Mouse (Mus musculus): ENCODE measurements around the gene Tex26.

Tex26 gene

DNA sequence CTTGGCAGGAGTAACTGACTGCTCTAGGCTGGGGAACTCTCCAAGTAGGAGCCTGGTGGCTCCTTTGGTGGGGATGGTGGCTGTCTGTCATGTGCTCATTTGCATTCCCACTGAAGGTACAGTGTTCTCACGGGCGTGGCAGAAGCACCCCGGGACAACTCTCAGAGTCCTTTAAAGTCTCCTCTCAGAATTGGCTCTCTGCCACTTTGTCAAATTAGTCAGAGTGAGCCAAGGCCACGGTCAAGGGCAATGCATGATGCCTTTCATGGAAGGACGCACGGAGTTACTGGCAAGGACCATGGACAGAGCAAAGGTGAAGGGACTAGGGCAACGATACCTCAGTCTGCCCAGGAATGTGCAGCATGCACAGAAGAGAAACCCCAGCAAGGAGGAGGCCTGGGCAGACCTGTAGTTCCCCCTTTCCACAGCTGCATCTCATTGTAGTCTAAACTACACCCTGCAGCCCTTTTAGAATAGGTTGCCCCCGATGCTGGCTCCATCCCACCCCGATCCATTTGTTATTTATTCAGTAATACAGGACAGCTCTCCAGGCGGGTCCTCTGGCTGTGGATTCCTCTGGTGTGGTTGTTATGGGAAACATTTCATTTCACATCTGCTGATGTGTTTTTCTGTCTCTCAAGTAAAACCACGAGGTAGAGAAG, 49.0 kb downstream of the Tex26 start:
- no peak for DNase-seq (ENCODE audit: low spot score in 2 of 2)

GRCm38 (mm10) chr5:149489136-149489535, 49.7 kb downstream of the Tex26 start:
- DNase-seq (ENCODE audit: low spot score in 2 of 2), result no peak

- DNase-seq (ENCODE audit: low spot score in 2 of 2), result no peak
These were observed 50.8 kb downstream of the Tex26 start for GRCm38 (mm10) chr5:149490275-149490674.

DNA sequence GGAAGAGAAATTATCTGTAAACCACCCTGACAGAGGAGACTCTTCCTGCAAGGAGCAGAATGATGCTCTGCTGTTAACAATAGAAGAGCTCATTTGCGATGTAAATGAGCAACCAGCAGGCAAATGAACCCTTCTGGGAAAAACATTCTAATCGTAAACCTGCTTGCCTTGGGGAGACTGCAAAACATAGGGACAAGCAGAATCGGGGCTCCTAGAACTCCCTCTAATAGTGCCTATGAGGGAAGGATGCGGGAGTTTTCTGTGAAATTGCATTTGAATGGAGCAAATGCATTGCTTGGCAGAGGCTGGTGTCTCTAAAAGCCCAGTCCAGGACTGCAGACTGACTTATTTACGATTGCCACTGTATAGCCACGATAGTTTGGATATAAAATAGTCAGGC, 56.2 kb downstream of the Tex26 start:
- DNase-seq (ENCODE audit: low spot score in 2 of 2), result no peak

GRCm38 (mm10) chr5:149496401-149497066, 57.1 kb downstream of the Tex26 start:
- no peak for DNase-seq (ENCODE audit: low spot score in 2 of 2)

DNA sequence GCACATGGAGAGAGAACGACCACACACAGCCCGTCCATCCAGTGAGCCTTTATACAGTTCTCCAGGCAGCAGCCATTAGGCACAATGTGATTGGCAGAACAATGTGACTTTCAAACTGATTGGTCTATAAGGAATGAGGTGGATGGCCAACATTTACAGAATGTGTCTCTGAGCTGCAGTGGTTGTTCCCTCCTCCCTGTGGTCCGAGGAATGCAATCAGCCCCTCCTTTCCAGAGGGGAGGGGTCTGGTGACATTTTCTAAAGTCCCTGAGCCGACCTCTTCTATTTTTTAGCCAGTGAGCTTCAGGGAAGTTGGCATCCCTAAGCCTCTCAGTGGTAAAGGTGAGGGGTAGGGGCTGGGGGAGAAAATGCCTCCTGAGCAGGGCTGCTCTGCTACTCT, 60.5 kb downstream of the Tex26 start:
- DNase-seq (ENCODE audit: low spot score in 2 of 2), result no peak

DNA sequence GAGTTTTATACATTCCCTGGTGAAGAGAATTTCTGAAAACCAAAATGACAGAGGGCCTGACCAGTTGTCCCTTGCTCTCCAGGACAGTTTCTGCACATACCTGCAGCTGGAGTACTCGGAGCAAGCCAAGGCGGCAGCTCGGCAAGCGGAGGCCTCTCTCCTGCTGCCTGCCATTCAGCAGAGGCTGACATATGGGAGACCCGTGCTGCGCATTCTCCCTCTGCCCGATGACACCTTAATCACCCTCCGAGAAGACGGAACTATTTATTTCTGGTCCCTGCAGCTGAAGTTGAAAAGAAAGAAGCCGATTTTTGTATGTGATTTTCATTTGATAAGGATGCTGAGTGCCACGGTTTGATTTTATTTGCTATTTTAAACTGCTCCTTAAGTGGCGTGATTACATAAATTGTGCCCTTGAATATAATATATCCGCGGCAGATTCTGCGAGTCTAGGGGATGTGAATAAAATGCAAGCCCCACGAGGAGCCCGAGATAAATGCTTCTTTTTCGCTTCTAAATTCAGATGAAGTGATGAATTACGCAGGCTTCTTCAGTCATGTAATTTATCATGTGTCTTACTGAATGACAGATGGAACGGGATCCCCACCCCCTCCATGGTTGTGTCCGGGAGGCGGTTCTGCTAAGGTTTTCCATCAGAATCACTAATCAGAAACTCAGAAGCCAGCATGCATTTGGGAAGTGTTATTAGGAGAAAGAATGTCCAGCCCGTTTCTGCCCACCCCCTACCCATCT, 64.1 kb downstream of the Tex26 start:
- DNase-seq (ENCODE audit: low spot score in 2 of 2), result no peak

GRCm38 (mm10) chr5:149504985-149505384, 65.5 kb downstream of the Tex26 start:
- no peak for DNase-seq (ENCODE audit: low spot score in 2 of 2)

- no peak for DNase-seq (ENCODE audit: low spot score in 2 of 2)
These were observed 66.6 kb downstream of the Tex26 start for GRCm38 (mm10) chr5:149506033-149506432.

DNA sequence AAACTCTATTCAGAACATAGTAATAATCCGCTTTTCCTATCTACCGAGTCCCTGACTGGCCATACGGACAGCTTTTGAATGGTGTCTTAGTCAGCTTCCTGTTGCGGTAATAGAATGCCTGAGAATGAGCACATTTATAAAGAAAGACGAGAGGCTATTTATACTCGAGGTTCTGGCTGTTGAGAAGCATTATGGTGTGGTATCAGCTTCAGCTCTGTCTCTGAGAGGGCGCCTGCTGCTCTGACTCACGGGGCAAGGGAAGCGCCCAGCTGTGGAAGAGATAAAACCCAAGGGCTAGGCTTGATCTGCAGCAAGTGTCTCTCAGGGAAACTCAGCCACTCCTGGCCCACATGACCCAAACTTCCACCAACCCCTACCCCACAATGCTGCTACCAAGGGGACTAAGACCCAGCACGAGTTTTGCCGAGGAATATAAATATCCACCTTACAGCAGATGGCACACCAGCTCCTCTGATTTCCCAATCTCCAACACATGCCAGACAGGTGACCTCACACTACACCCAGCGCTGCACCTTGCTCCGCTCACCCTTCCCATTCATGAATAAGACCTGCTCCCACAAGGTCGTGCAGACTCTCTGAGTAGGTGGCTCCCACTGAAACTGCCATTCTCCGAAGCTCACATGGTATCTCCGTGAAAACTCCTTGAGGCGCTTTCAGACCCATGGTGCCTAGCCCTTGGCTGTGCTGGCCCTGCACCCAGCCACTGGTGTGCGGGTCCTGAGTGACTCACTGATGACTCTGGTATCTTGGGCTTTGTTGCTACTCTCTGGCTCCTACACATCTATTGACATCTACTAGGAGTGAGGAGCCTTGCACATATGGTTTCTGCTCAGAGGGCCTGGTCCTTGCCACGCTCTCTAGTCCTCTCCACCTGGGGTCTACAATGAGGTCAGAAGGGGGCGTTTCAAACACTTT, 68.9 kb downstream of the Tex26 start:
- no peak for DNase-seq (ENCODE audit: low spot score in 2 of 2)

DNA sequence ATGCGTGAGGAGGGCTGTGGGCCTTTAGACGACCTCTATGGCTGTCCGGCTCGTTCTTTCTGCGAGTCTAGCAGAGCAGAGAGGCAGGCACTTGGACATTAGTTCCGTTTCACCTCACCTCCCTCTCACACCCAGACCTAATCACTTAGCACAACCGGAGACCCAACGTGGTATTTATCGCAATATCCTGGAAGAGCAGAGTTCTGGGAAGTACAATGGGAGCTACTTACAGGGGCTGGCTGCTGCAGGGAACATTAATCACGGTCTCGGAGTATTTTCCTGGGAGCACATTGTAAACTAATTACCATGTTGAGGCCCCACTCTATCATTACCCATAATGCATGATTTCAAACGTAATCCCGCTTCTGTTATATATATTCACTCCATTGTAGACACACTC, 70.9 kb downstream of the Tex26 start:
- no peak for DNase-seq (ENCODE audit: low spot score in 2 of 2)

DNA sequence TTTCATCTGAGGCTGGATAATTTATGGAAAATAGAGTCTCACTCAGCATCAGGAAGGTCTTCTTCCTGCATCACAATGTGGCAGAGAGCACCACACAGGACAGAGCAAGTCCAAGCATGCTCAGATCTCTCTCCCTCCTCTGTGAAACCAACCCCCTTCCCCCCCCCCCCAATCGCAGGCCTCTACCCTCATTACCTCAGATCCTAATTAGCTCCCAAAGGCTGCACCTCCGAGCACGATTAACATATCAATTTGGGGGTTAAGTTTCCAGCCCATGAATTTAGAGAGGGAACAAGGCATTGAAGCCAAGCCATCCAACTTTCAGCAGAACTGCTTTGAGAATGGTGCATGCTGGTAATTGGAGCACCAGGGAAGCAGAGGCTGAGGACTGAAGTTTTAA, 73.2 kb downstream of the Tex26 start:
- no peak for DNase-seq (ENCODE audit: low spot score in 2 of 2)

- no peak for DNase-seq (ENCODE audit: low spot score in 2 of 2)
These were observed 74.1 kb downstream of the Tex26 start for GRCm38 (mm10) chr5:149513438-149514086.

DNA sequence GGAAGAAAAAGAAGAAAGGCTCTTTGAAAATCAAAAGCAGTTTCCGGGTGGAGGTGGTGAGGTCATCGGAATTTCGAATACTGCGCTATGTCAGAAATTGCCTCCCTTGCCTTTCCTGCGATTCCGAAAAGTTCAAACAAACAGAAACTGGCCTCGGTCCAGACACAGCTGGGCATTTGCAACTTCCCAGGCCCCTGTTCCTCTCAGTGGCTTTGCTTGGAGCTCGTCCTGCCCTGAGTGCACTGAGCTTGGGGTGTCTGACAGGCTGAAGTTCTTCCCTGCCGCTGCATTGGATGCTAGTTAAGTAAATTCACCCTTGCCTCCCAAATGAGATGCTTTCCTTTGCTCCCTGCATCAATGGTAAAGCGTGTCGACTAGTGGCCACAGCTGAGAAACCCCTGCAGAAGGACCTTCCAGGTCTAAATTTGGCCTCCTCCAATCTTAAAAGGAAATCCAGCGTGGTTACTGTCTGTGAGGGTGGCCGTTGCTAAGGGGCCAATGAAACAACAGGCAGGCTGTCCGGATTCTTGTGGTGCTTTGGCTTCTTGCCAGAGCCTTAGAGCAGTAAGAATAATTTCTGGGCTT, 74.7 kb downstream of the Tex26 start:
- no peak for DNase-seq (ENCODE audit: low spot score in 2 of 2)

DNA sequence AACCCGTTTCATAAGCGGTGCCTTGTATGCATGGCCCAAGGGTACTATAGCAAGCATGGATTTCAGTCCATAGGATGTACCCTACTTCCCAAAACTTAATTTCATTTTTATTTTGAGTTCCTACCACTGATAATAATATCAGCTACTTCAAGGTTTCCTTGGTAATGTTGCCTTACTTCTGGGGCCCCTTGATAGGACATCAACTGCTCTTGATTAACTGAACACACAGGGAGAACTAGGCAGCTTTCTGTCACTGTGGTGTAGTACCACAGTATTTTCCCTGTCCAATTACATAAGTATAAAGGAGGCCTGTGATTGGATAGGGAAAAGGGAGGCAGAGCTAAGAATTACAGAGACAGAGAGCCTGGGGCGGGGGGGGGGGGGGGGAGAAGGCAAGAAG, 75.4 kb downstream of the Tex26 start:
- no peak for DNase-seq (ENCODE audit: low spot score in 2 of 2)

DNA sequence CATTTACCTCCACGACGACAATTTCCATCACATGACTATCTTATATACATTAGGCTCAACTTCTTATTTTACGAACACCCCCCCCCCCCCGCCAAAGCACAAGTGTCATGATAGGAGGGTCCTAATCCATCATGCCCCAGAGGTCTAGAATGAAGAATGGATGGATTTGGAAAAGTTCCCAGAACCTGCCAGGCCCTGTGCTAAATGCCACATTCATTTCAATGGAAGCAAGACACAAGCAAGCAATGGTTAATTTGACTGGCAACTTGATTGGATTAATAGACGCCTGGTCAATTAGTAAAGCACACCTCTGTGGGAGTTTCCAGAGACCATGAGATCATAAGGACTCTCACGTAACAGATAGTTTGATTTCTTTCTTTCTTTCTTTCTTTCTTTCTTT, 77.7 kb downstream of the Tex26 start:
- DNase-seq (ENCODE audit: low spot score in 2 of 2), result no peak

Measured in urinary bladder, adult 18-20 months (tissue).